Mouse (Mus musculus) 3134 (cell line): Measurements from ENCODE around the gene Ripply3.
A peak's percentile ranks its signal among the peaks of the same experiment; 100 is the strongest.

ENCODE experiments used
- DNase-seq: peaks from one replicate; pipeline ENCODE4 v3.0.0-alpha.2; 2011; ENCODE audit warnings: low spot score; ENCODE audit not compliant: insufficient read length; ENCODE audit errors: extremely low read depth

Gene Ripply3

DNA sequence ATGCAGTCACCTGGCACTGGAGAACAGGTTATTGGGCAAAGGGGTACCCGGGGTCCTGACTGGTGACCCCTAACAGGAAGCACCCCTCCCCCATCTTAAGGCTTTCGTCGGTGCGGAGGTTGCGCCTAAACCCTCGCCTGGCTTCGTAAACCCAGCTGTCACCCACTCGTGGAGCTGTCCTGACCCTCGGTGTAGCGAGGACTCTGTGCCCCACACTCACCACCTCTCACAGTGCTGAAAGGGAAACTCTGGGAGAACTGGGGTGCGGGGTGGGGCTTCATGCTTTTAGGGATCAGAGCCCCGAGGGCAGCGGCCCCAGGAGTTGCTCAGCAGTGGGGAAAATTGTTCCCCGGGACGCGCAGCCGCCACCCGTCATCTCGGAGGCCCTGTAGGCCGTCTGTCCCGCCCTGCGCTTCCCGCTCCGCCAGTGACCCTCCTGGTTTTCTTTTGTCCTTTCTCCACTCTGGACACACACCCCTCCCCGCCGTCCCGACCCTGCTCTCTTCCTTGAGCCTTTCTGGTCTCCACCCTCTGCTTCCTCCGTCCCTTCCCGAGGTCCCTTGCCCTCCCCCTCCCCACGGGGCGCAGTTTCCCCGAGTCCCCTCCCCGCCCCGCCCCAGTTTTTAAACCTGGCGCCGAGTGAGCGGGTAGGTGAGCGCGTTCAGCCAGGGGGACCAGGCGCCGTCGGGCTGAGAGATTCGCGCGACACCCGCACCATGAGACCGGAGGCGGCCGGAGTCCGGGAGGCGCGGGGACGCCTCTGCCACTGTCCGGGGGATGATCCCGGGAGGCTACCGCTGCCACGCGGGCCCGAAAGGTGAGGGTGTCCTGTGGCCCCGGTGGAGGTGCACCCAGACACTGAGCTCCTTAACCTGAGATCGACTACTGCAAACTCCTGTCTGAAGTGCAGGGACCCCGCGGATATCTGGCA is at the start of gene Ripply3:
TSS of gene Ripply3 (plus strand) at position 640 of the 931 bp plus-strand sequence.
- DNase-seq: no peak

DNA sequence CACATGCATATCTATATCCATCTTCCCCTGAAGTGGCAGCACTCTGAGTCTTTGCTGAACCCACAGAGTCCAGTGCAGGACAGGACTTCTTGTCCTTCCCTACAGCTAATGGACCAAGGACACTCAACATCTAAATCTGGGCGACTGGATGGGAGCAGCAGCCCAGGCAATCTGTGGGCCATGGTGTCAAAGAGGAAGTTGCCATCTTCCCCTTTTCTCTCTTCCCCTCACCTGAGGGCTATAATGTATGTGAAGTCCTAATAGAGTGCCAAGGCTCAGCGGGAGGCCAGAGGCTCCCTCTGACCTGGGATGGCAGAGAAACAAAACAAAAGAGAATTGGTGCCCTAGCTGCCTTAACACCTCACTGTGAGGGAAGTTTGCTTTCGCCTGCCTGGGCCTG is 44.2 kb upstream of the Ripply3 start:
- DNase-seq: no peak

GRCm38 (mm10) chr16:94287826-94288225 is 40.4 kb upstream of the Ripply3 start:
- DNase-seq: no peak

DNA sequence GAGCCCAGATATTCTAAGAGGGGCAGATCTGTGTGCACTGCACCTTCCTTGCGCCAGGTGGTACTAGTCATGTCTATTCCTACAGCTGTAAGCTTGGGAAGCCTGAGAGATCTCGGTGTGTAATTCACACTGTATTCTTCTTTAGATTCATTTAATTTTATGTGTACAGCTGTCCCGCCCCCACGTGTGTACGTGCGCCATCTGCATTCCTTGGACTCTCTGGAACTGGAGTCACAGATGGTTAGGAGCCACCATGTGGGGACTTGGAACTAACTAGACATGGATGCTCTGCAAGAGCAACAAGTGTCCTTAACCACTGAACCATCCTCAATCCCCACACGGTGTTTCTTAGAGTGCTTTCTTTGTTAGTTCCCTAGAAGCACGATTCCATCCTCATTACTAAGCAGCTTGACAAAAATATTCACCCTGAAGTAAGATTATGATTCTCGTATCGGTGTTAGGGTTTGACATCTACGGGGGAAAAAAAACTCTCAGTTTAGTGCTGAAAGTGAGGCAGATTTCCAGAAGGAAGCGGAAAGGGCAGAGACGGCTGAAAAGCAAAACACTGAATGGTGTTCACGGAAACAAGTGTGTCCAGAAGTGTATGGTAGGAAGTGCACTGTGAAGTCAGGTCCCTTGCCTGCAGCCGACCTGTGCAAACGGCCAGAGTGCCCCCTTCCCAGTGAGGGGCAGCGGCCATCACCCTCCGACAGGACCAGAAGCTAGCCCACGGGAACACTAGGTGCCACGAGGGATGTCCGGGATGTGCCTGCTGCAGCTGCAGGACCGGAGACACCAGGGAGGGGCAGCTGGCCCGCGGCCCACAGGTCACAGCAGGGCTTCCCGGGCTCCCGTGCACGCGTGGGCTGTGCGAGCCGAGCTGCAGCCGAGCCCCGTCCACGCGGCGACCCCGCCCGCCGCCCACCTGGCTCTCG is 38.8 kb upstream of the Ripply3 start:
- no peak for DNase-seq

- DNase-seq: peak; percentile 79
These were observed 37.9 kb upstream of the Ripply3 start for GRCm38 (mm10) chr16:94290073-94290999.

- DNase-seq: no peak
These were observed 37.1 kb upstream of the Ripply3 start for GRCm38 (mm10) chr16:94291141-94291540.

- DNase-seq: no peak
These were observed 30.1 kb upstream of the Ripply3 start for GRCm38 (mm10) chr16:94298081-94298480.

- DNase-seq: no peak
These were observed 29.0 kb upstream of the Ripply3 start for GRCm38 (mm10) chr16:94299210-94299609.

DNA sequence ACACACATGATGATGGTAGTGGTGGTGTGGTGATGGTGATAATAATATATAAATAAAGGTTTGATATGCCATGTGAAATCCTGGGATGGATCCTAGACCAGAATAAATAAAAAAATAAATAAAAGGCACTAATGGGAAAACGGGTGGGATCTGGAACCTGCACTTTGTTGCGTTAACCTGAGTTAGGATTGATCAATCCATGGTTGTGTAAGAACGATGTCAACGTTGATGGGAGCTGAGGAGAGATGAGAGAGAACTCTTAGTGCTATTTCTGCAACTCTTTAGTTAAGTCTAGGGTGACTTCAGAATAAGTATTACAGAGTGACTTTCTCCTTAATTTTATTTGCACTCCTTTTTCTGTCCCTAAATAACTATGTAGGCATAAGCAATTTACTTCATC is 27.0 kb upstream of the Ripply3 start:
- no peak for DNase-seq

- no peak for DNase-seq
These were observed 26.5 kb upstream of the Ripply3 start for GRCm38 (mm10) chr16:94301696-94302095.

- DNase-seq: no peak
These were observed 25.7 kb upstream of the Ripply3 start for GRCm38 (mm10) chr16:94302274-94303202.

DNA sequence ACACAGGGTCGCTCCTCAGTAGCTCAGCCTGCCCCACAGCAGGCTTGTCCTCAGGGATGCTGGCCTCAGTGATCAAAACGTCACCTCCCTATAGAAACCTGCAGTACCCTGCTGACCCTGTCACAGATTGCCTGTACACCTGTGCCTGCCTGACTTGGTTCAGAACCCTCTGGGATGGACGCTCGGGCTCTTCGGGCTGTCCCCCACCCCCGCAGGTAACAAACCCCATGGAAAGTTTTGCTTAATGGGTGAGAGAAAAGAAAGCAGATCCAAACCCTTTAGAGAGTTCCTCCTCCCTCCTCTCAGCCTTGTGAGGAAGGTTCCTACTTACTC is 25.1 kb upstream of the Ripply3 start:
- DNase-seq: no peak

- no peak for DNase-seq
These were observed 20.7 kb upstream of the Ripply3 start for GRCm38 (mm10) chr16:94307526-94307925.

DNA sequence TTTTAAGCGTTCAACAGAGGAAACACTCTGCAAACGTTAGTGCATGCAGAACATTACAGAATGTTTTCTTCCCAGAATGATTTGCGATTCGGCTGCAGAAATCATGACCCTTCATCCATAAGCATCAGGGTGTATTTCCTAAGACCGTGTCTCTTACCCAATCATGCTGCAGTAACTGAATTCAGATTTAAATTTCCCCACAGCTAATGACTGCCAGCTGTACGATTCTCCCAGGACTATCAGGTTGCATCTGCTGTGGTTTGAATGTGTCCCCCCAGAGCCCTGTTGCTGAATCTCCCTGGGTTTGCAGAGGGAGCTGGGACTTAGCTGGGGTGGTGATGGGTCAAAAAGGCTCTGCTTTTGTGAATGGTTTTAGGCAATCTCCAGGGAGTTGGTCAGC is 20.3 kb upstream of the Ripply3 start:
- no peak for DNase-seq

DNA sequence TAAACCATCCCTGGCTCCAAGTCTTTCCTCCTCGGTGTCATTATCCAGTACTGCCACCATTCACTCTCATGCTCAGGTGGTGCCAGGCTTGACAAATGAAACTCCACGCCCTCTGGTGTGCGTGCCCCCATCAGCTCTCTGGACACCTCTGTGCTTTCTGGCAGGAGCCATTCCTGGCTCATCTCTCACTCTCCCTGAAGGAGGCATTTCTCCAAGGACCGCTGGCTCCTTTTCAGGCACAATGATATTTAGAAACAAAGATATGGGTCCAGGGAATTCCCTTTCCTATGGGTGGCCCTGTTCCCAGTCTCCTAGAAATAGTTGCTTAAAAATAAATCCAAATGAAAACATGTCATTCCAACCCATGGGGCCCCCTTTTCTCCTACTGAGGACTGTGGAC is 19.2 kb upstream of the Ripply3 start:
- no peak for DNase-seq

DNA sequence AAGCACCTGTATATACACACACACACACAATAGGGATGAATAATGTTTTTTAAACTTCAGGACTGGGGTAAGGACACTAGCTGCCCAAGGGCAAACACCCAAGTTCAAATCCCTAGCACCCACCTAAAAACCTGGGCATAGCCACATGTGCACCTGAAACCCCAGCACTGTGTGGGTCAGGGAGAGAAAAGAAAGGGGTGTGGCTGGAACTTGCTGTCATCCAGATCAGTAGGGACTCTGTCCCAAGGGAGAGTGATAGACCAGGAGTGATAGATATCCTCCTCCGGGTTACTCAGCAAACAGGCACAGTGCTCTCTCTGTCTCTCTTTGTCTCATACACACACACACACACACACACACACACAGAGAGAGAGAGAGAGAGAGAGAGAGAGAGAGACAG is 16.8 kb upstream of the Ripply3 start:
- no peak for DNase-seq

DNA sequence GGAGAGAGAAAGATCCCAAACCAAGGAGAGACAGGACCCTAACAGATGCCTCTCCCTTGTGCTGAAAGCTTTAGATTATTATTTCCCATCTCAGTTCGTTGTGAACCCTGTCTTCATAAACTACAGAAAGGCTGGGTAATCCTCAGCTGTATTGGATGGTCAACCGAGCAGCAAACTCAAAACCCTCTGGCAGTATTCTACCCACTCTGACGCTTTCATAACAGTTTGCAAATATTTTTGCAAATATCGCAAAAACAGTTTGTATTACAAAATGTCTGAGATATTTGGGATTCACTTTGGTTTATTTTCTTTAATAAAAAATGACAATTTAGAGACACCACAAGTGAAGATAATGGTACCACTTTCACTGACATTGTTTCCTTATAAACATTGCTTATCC is 16.3 kb upstream of the Ripply3 start:
- DNase-seq: no peak

GRCm38 (mm10) chr16:94312663-94313228 is 15.5 kb upstream of the Ripply3 start:
- peak; percentile 85 for DNase-seq
